In the genomic region with DNA sequence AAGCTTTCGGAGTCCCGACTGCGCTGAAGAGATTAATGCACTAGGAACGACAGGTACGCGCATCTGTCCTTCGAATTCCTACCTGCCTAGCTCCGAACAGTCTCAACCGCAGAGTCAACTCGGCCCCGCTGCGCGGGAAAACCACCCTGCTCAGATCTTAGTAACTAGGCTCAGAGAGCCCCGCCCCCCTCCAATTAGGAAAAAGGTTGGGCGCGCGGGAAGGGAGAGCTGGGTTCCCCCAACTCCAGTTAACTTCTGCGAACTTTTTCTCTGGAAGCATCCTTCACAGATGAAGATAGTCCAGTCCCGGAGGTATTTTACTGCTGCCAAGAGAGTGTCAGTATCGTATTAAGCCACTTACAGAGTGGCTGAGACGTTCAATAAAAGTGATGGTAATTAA, we compare ENCODE assay signal across 18 mouse cellular contexts. TPM values are rescaled to one million over a fixed set of nuclear protein-coding genes. Genes with fewer than 3 reads are reported as not detected.
DNase-seq lines count a peak whose midpoint lies in the region; ATAC-seq lines count a peak whose summit lies in the region.
"Had no signal": no experiment of that assay in that cellular context is flagged by ENCODE, and none has a peak within 500 bp of the region (broad histone marks: within the 10 kb centered on the region; RNA-seq: fewer than 3 reads in every experiment).

No protein-coding gene starts in this region.

- peak; percentile 76 for DNase-seq in R1 (ENCODE audit: low read depth, low spot score)
- DNase-seq in embryo, embryonic 11 days: peak; percentile 73
- peak; percentile 46 for DNase-seq in neural tube, embryonic 11.5 days (ENCODE audit: low spot score)
- DNase-seq in left cerebral cortex, adult 8-10 months (ENCODE audit: low spot score in 2 of 2): no peak
- no peak for DNase-seq in ovary, postnatal 10 days (ENCODE audit: low spot score)
- DNase-seq in left cerebral cortex, postnatal 25 days (ENCODE audit: low spot score in 2 of 2): no peak
- DNase-seq: adrenal gland, adult 8-10 months; cerebellum, postnatal 25 days; kidney, postnatal 25 days; lung, adult 18-20 months; lung, postnatal 4 days; thymus, postnatal 14 days had no signal

- no peak overlapping the region for H3K9ac ChIP-seq in hindbrain, embryonic 15.5 days
- H3K9ac ChIP-seq in neural tube, embryonic 11.5 days (ENCODE audit: low read length): no peak overlapping the region
- H3K9ac ChIP-seq: intestine, embryonic 15.5 days; stomach, embryonic 15.5 days had no signal

- peaks cover 37% of the 10 kb centered on the region for H3K4me1 ChIP-seq in hindbrain, embryonic 15.5 days (replicated peaks)
- peaks cover 24% of the 10 kb centered on the region for H3K4me1 ChIP-seq in neural tube, embryonic 11.5 days (ENCODE audit: control insufficient read depth, insufficient read depth, low read length)

- no peak for ATAC-seq in hindbrain, embryonic 15.5 days (ENCODE audit: low FRiP score, low read depth)
- ATAC-seq in neural tube, embryonic 11.5 days (ENCODE audit: insufficient read depth, low FRiP score, low TSS enrichment): no peak
- ATAC-seq: intestine, embryonic 15.5 days had no signal

- 0 out of 2 replicates have a peak overlapping the region, but pooled peaks have one; percentile 12 for H3K27ac ChIP-seq in hindbrain, embryonic 15.5 days (replicated peaks)
- peak overlapping the region; percentile 45; the same call in 1 of the 2 replicates for H3K27ac ChIP-seq in neural tube, embryonic 11.5 days (ENCODE audit: low read depth, low read length)
- H3K27ac ChIP-seq: intestine, embryonic 15.5 days; stomach, embryonic 15.5 days had no signal

- peaks cover 76% of the 10 kb centered on the region for H3K27me3 ChIP-seq in hindbrain, embryonic 15.5 days
- H3K27me3 ChIP-seq in neural tube, embryonic 11.5 days (ENCODE audit: control insufficient read depth, insufficient read depth, low read length): peaks cover 62% of the 10 kb centered on the region
- H3K27me3 ChIP-seq: CH12.LX had no signal

- H3K4me3 ChIP-seq in hindbrain, embryonic 15.5 days: peak overlapping the region; percentile 1; the same call in 1 of the 2 replicates
- H3K4me3 ChIP-seq in neural tube, embryonic 11.5 days (ENCODE audit: low read depth, low read length): peak overlapping the region; percentile 8; the same call in 1 of the 2 replicates
- H3K4me3 ChIP-seq: intestine, embryonic 15.5 days; stomach, embryonic 15.5 days had no signal

- WGBS in hindbrain, embryonic 15.5 days: 1% methylated on average over 21 of the region's 21 CpGs
- WGBS in neural tube, embryonic 11.5 days: under 1% methylated on average over 21 of the region's 21 CpGs

- peak overlapping the region; percentile 67 for H3K4me2 ChIP-seq in hindbrain, embryonic 15.5 days
- H3K4me2 ChIP-seq in neural tube, embryonic 11.5 days (ENCODE audit: low read depth): peak overlapping the region; percentile 36
- H3K4me2 ChIP-seq: intestine, embryonic 15.5 days; stomach, embryonic 15.5 days had no signal

- H3K9me3 ChIP-seq in hindbrain, embryonic 15.5 days: no peaks in the 10 kb centered on the region
- H3K9me3 ChIP-seq in neural tube, embryonic 11.5 days (ENCODE audit: control insufficient read depth, low read length): no peaks in the 10 kb centered on the region
- H3K9me3 ChIP-seq: intestine, embryonic 15.5 days; stomach, embryonic 15.5 days had no signal

- H3K36me3 ChIP-seq in hindbrain, embryonic 15.5 days: no peaks in the 10 kb centered on the region
- H3K36me3 ChIP-seq in neural tube, embryonic 11.5 days (ENCODE audit: control insufficient read depth, insufficient read depth, low read length): no peaks in the 10 kb centered on the region
- H3K36me3 ChIP-seq: intestine, embryonic 15.5 days; stomach, embryonic 15.5 days had no signal

- intact Hi-C loops in left cerebral cortex, postnatal 25 days (cut with DNase I): no loop called here

RNA-seq across cellular contexts. Expression of a gene that starts 2.8 kb away (rescaled TPM):
- polyA plus RNA-seq in hindbrain, embryonic 15.5 days (2015; fragmentation: Nextera tagmentation; extraction: Ambion mirVana): 38.3 and 42.6 TPM in 2 replicates
- polyA plus RNA-seq in neural tube, embryonic 11.5 days (2014; fragmentation: Nextera tagmentation; extraction: Ambion mirVana): 44.0 and 45.8 TPM in 2 replicates
- under 1 TPM; 0.53 to 0.76 (median 0.61) TPM for total RNA-seq in left cerebral cortex, adult 8-10 months (2022)
- under 1 TPM in 1 of 2 experiments, not detected in 1; 0.44 TPM for total RNA-seq in left cerebral cortex, postnatal 25 days (2021)
- total RNA-seq: adrenal gland, adult 8-10 months; CH12.LX; heart, adult 18-20 months; heart, postnatal 10 days had no signal

Comparison
In these comparisons a context has a peak if more than half of its experiments do, and no peak if none do; other contexts are left out.
1. DNase-seq: peak in R1 (single experiment), embryo, embryonic 11 days (single experiment) and neural tube, embryonic 11.5 days (single experiment); none in left cerebral cortex, adult 8-10 months (0 of 2), ovary, postnatal 10 days (single experiment) and left cerebral cortex, postnatal 25 days (0 of 2).